Mouse (Mus musculus) forebrain, embryonic 16.5 days (tissue): Measurements from ENCODE around the gene Pgr. TPM values are rescaled to one million over a fixed set of nuclear protein-coding genes. Genes with fewer than 3 reads are reported as not detected.

Experiments used
- polyA plus RNA-seq: library from polyadenylated mRNA; unstranded; fragments of >200 nt; fragmentation: Nextera tagmentation; extraction: Ambion mirVana; gene quantifications from 2 replicates; pipeline ENCODE4 v1.2.1, GENCODE M21; 2015

Gene Pgr
- polyA plus RNA-seq, 1 experiment from 2014 or later: 2.3 TPM

Other genes starting within 250 kb of the Pgr start
- gene Gm16485, start 72.0 kb downstream of the Pgr start, polyA plus RNA-seq: 0.15 and 0.18 TPM in 2 replicates